Mouse (Mus musculus) intestine, embryonic 16.5 days (tissue): ENCODE results near the gene Mast4. TPM values are rescaled to one million over a fixed set of nuclear protein-coding genes. Genes with fewer than 3 reads are reported as not detected.

Source experiments
- ATAC-seq: fragments of 200-750 bp; cut with Nextera tagmentation; 2 replicates; pipeline ENCODE4 v1.8.0; 2017; ENCODE audit warnings: moderate TSS enrichment, moderate library complexity
- H3K27ac ChIP-seq: fragments of 300-500 bp; sonication (generic); 2 replicates; pipeline ENCODE4 v1.5.1; 2014; ENCODE audit warnings: mild to moderate bottlenecking, low read length
- H3K27me3 ChIP-seq: fragments of 300-500 bp; sonication (generic); replicated peaks from 2 replicates; pipeline ENCODE4 v1.6.1; 2014; ENCODE audit warnings: low read length, control low read depth, mixed read lengths; ENCODE audit not compliant: control insufficient read depth, insufficient read depth
- H3K36me3 ChIP-seq: fragments of 300-500 bp; sonication (generic); 2 replicates; pipeline ENCODE4 v1.6.1; 2014; ENCODE audit warnings: low read length, control low read depth; ENCODE audit not compliant: control insufficient read depth, insufficient read depth
- H3K4me1 ChIP-seq: fragments of 300-500 bp; sonication (generic); 2 replicates; pipeline ENCODE4 v1.6.1; 2014; ENCODE audit warnings: low read length, control low read depth, mixed read lengths; ENCODE audit not compliant: control insufficient read depth, insufficient read depth
- H3K4me2 ChIP-seq: fragments of 300-500 bp; sonication (generic); 2 replicates; pipeline ENCODE4 v1.6.1; 2014; ENCODE audit warnings: low read depth, low read length, control low read depth
- H3K4me3 ChIP-seq: fragments of 300-500 bp; sonication (generic); 2 replicates; pipeline ENCODE4 v1.5.1; 2014; ENCODE audit warnings: mild to moderate bottlenecking, low read length
- H3K9ac ChIP-seq: fragments of 300-500 bp; sonication (generic); 2 replicates; pipeline ENCODE4 v1.6.1; 2014; ENCODE audit warnings: low read depth, low read length
- H3K9me3 ChIP-seq: fragments of 300-500 bp; sonication (generic); 2 replicates; pipeline ENCODE4 v1.6.1; 2016; ENCODE audit warnings: low read length, control low read depth; ENCODE audit not compliant: control insufficient read depth
- WGBS: fragments of 180-500 bp; shearing (Covaris S2); extraction: QIAGEN DNeasy Blood & Tissue Kit; methylation state at CpG from one replicate; pipeline ENCODE4 v1.1.7; 2014; 5-methylcytosine and 5-hydroxymethylcytosine counted together
- polyA plus RNA-seq: library from polyadenylated mRNA; unstranded; fragments of >200 nt; fragmentation: Nextera tagmentation; extraction: Ambion mirVana; gene quantifications from 2 replicates; pipeline ENCODE4 v1.2.1, GENCODE M21; 2015

Gene Mast4
- polyA plus RNA-seq, 1 experiment from 2014 or later, result 15.1 TPM

DNA sequence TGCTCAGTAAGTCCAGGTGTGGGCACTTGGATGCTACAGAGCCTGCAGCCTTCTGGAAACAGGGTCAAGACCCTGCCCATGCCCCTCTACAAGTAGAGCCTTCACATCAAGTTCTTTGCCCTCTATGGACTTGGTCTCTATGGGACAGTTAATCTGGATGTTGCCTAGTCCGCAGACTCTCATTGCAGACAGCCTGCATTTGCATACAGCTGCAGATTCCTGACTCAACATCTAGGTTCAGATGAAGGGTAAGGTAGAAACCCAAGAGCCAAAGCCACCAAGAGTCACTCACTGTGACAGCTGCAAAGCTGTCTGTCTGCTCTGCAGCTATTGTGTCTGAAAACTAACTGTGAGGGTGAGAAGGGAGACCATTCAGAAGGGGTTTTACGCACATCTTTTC is 491.6 kb downstream of the Mast4 start:
- Histone ChIP-seq H3K9me3 (no peaks in the 10 kb centered on the region), H3K4me2 (no peak overlapping the region), H3K9ac (no peak overlapping the region), H3K4me1 (peaks cover 10% of the 10 kb centered on the region), H3K27ac (no peak overlapping the region), H3K4me3 (no peak overlapping the region), H3K36me3 (no peaks in the 10 kb centered on the region), H3K27me3 (no peaks in the 10 kb centered on the region)
- WGBS, result 79% methylated on average over 2 of the region's 2 CpGs
- no peak for ATAC-seq

DNA sequence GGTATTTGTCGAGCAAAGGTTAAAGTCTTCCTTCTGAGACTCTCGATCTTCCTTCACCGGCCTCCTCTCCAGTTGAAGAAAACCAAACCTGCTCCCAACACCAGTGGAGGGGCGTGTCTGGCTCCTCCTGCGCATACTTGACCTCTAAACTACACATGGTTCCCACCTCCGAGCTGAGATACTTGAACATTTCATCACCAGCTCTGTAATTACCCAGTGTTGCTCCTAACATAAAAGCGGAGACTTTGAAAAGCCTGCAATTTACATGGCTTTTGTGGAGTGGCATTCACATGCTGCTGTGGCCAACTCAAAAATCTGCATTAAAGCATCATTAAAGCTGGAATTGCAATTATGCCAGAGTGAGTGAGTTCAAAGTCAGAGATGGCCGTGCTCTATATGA is 492.1 kb downstream of the Mast4 start:
- no peaks in the 10 kb centered on the region for H3K9me3 ChIP-seq

GRCm38 (mm10) chr13:102839741-102840482 is 494.4 kb downstream of the Mast4 start:
- Histone ChIP-seq H3K4me3 (no peak overlapping the region), H3K9ac (no peak overlapping the region), H3K4me2 (no peak overlapping the region), H3K9me3 (no peaks in the 10 kb centered on the region), H3K36me3 (no peaks in the 10 kb centered on the region), H3K27ac (no peak overlapping the region), H3K27me3 (no peaks in the 10 kb centered on the region), H3K4me1 (peaks cover 6% of the 10 kb centered on the region)
- ATAC-seq, result no peak
- WGBS, result 47% methylated on average over 7 of the region's 7 CpGs

More for the DNA sequence above, 492.1 kb downstream of the Mast4 start:
- no peaks in the 10 kb centered on the region for H3K36me3 ChIP-seq
- peaks cover 10% of the 10 kb centered on the region for H3K4me1 ChIP-seq
- H3K4me2 ChIP-seq, result no peak overlapping the region
- H3K27me3 ChIP-seq, result no peaks in the 10 kb centered on the region
- no peak overlapping the region for H3K4me3 ChIP-seq
- no peak overlapping the region for H3K27ac ChIP-seq
- H3K9ac ChIP-seq, result no peak overlapping the region
- 41% methylated on average over 8 of the region's 8 CpGs for WGBS
- peak; percentile 91 for ATAC-seq

DNA sequence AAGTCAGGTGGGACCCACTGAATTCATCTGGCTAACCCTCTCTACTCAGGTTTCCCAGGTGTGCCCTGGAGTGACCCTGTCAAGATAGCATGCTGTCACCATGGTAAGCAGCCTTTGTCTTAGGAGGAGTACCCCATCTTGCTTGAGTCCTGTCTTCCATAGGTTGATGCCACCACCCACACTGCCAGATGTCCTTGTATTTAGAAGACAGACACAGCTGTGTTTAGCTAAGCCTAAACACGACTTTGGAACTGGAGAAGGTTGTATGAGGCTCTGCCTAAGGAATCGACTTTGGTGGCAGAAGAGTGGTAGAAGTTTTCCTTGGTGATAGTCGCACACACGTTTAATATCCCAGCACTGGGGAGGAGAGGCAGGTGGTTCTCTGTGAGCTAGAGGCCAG is 496.9 kb downstream of the Mast4 start:
- Histone ChIP-seq H3K4me2 (no peak overlapping the region), H3K9me3 (no peaks in the 10 kb centered on the region), H3K27me3 (no peaks in the 10 kb centered on the region), H3K4me3 (no peak overlapping the region), H3K36me3 (no peaks in the 10 kb centered on the region), H3K4me1 (peaks cover 2% of the 10 kb centered on the region), H3K9ac (no peak overlapping the region), H3K27ac (no peak overlapping the region)
- no peak for ATAC-seq
- 59% methylated on average over 4 of the region's 4 CpGs for WGBS

DNA sequence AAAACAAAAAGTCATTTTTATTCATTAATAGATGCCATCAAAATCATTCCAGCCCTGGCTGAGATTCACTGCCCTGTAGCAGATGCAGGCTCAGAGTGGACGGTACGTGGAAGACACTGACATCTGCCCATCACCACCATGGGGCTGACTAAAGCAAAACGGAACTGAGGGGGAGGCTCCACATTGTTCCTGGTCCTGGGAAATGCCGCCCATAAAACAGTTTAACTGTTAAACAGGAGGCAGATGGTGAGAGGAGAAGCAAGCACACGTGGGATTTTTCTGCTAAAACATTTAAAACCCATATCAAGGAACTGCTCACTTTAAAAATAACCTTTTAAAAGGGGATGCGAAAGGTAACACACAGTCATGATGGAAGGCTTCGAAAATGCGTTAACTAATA is 499.0 kb downstream of the Mast4 start:
- 65% methylated on average over 8 of the region's 8 CpGs for WGBS
- no peak overlapping the region for H3K9ac ChIP-seq
- H3K27ac ChIP-seq, result no peak overlapping the region
- H3K9me3 ChIP-seq, result no peaks in the 10 kb centered on the region
- ATAC-seq, result no peak
- H3K4me1 ChIP-seq, result no peaks in the 10 kb centered on the region
- H3K4me3 ChIP-seq, result no peak overlapping the region
- H3K4me2 ChIP-seq, result no peak overlapping the region
- no peaks in the 10 kb centered on the region for H3K36me3 ChIP-seq
- H3K27me3 ChIP-seq, result no peaks in the 10 kb centered on the region

DNA sequence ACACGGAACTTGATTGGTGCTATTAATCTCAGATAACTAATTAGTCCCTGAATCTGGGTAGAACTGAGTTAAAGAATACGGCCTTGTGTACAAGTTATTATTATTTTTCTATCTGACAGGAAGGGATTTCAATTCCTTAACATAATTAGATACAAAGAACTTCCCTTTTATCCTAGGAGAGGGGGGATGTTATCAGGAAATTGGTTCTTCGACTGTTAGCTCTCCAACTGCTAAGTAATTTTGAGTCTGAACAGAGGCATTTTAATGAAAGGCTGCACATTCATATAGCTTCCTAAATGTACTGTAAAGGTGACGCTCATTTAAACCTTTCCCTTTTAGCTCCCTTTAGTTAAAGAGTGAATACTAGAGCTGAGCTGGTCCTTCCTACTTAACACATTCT is 516.0 kb downstream of the Mast4 start:
- H3K9me3 ChIP-seq, result no peaks in the 10 kb centered on the region
- no peak overlapping the region for H3K9ac ChIP-seq
- no peak overlapping the region for H3K27ac ChIP-seq
- H3K4me2 ChIP-seq, result no peak overlapping the region
- H3K27me3 ChIP-seq, result no peaks in the 10 kb centered on the region
- no peak overlapping the region for H3K4me3 ChIP-seq
- H3K36me3 ChIP-seq, result no peaks in the 10 kb centered on the region
- ATAC-seq, result no peak
- no peaks in the 10 kb centered on the region for H3K4me1 ChIP-seq
- WGBS, result 73% methylated on average over 4 of the region's 4 CpGs

GRCm38 (mm10) chr13:102816689-102817088 is 517.6 kb downstream of the Mast4 start:
- Histone ChIP-seq H3K4me3 (no peak overlapping the region), H3K27me3 (no peaks in the 10 kb centered on the region), H3K27ac (no peak overlapping the region), H3K4me1 (peaks cover 2% of the 10 kb centered on the region; the same call in 1 of the 2 replicates), H3K9me3 (no peaks in the 10 kb centered on the region), H3K4me2 (no peak overlapping the region), H3K36me3 (no peaks in the 10 kb centered on the region), H3K9ac (no peak overlapping the region)
- no peak for ATAC-seq
- WGBS, result 73% methylated on average over 7 of the region's 7 CpGs

GRCm38 (mm10) chr13:102815158-102815557 is 519.1 kb downstream of the Mast4 start:
- 85% methylated on average over 6 of the region's 6 CpGs for WGBS
- H3K4me3 ChIP-seq, result no peak overlapping the region
- H3K27me3 ChIP-seq, result no peaks in the 10 kb centered on the region
- no peaks in the 10 kb centered on the region for H3K9me3 ChIP-seq
- H3K4me2 ChIP-seq, result no peak overlapping the region
- H3K36me3 ChIP-seq, result no peaks in the 10 kb centered on the region
- no peak for ATAC-seq
- H3K4me1 ChIP-seq, result peaks cover 5% of the 10 kb centered on the region; the same call in 1 of the 2 replicates
- no peak overlapping the region for H3K27ac ChIP-seq
- no peak overlapping the region for H3K9ac ChIP-seq

- Histone ChIP-seq H3K4me1 (peaks cover 5% of the 10 kb centered on the region; the same call in 1 of the 2 replicates), H3K9me3 (no peaks in the 10 kb centered on the region), H3K36me3 (no peaks in the 10 kb centered on the region), H3K27me3 (no peaks in the 10 kb centered on the region), H3K9ac (peak overlapping the region; percentile 48; the same call in 1 of the 2 replicates), H3K27ac (no peak overlapping the region), H3K4me3 (peak overlapping the region; percentile 11; the same call in 1 of the 2 replicates), H3K4me2 (peak overlapping the region; percentile 35)
- 13% methylated on average over 15 of the region's 15 CpGs for WGBS
- peak; percentile 82 for ATAC-seq
Measured at GRCm38 (mm10) chr13:102811129-102811832, 523.0 kb downstream of the Mast4 start.
